Mouse (Mus musculus) G1E-ER4 (cell line): ENCODE results near the gene Golga5. TPM values are rescaled to one million over a fixed set of nuclear protein-coding genes. Genes with fewer than 3 reads are reported as not detected.

Experiments
- GATA1 ChIP-seq: IDR thresholded peaks from one replicate; pipeline ENCODE4 v1.8.0; 2012; ENCODE audit warnings: low read length, inconsistent platforms
- polyA plus RNA-seq: library from polyadenylated mRNA; stranded (reverse); fragments of >175 nt; gene quantifications from 2 replicates; pipeline ENCODE4 v1.2.3, GENCODE M21; 2012

Golga5 gene
- polyA plus RNA-seq, result 6.9 and 8.3 TPM in 2 replicates

DNA sequence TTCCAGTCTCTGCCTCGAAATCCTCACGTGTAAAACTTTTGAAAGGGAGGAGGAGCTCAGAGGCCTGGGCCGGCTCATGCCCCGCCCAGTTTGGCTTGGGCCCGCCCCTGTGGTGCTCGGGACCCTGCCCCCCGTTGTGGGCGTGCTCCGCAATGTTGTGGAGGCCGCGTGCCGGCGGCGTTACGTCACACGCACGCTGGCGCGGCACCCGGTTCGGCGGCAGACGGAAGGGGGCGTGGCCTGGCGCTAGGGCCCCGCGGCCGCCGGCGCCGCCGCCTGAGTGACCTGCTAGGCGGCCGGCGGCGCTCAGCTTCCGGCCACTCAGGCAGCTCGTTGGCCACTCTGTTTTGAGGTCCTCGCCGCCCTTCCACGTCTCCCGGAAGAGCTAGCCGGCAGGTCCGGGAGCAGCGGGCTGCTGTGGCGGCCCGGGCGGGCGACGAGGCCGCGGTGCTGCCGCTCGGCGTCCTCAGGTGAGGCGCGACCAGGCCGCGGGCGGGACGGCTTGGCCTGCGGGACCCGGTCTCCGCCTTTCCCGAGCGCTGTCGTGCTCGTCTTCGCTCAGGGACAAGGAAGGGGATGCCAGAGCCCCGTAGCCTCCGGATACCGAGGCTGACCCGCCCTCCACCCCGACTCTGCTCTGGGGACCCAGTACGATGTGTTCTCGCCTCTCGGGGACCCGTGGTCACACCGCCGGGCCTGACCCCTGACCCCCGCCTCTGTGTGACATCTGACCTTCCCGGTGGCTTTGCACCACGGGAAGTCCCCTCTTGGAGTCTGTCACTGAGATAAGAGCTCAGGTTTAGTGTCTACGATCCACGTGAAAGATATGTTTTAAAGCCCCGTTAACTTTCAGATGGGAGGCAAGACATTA lies at the start of gene Golga5:
Gene Golga5 (plus strand): TSS at position 242 of the 871 bp plus-strand sequence.
- no peak for TF ChIP-seq GATA1

DNA sequence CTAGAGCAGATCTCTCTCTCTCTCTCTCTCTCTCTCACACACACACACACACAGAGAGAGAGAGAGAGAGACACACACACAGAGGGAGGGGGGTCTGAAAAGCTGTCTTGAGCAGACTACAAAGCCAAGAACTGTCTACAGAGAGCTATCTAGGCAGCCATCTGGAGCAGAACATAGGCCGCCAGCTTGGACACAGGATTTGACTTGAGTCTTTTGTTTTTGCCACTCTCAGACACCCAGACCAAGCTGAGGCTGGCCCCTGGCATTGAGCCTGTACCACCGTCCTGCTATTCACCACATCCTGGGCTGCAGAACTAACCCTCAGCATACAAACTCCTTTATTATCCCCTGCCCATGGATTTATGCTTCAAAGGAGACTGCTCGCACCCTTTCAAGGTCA lies 49.4 kb upstream of the Golga5 start:
- no peak for TF ChIP-seq GATA1

GRCm38 (mm10) chr12:102420168-102420890 lies 48.6 kb upstream of the Golga5 start:
- peak; percentile 73 for TF ChIP-seq GATA1

GRCm38 (mm10) chr12:102422065-102422464 lies 46.9 kb upstream of the Golga5 start:
- no peak for TF ChIP-seq GATA1

GRCm38 (mm10) chr12:102422623-102423320 lies 46.2 kb upstream of the Golga5 start:
- no peak for TF ChIP-seq GATA1

DNA sequence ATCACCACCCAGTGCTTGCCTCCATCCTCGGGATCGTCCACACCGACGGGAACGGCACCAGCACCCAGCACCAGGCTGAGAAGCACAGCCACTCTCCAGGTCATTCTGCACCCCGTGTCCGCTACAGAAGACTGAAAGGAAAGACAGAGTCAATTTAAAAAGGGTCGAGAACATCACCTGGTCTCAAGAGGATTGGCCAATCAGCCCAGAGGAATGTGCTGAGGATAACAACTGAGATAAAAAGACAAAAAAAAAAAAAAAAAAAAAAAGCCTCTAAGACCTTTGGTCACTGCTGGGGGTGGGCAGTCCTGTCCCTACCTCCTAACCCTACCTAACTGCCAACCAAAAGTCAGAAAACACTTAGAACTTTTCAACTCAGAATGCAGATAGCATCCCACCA lies 45.3 kb upstream of the Golga5 start:
- TF ChIP-seq GATA1, result no peak

DNA sequence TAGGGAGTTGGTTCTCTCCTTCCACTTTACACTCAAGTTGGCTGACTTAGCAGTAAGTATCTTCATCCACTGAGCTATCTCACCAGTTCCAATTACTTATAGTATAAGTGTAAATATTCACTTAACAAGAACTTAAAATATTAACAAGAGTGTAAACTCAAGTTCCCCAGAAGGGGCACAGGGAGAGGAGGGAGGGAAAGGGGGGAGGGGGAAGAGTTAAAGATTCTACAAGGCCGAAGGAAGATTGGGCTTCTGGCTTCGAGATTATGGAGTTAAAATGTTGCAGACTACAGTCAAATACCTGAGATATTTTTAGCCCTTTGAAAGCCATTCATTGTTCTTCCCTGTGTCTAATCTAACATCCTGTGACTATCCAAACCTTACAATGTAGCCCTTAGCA lies 44.5 kb upstream of the Golga5 start:
- TF ChIP-seq GATA1, result no peak

GRCm38 (mm10) chr12:102425048-102425578 lies 43.8 kb upstream of the Golga5 start:
- no peak for TF ChIP-seq GATA1

GRCm38 (mm10) chr12:102426285-102426684 lies 42.6 kb upstream of the Golga5 start:
- no peak for TF ChIP-seq GATA1

- no peak for TF ChIP-seq GATA1
Measured at GRCm38 (mm10) chr12:102429656-102430055, 39.3 kb upstream of the Golga5 start.

DNA sequence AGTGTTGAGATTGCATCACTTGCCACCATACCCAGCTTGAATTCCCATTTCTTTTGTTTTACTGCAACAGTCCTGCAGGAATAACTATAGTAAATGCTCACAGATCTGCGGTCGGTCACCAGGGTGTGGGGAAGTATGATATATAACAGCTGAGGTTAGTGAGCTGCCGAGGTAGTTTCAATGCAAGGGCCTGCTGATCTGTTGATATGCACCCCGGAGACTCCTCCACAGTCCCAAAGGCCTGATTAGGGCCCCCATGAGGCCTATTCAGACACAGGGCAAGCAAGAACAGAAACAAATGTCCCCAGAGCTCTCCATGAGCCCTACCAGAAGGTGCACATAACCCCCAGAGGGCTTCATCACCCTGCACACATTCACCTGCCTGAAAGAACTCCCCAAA lies 38.7 kb upstream of the Golga5 start:
- TF ChIP-seq GATA1, result no peak

- no peak for TF ChIP-seq GATA1
Measured at GRCm38 (mm10) chr12:102432238-102432637, 36.7 kb upstream of the Golga5 start.

DNA sequence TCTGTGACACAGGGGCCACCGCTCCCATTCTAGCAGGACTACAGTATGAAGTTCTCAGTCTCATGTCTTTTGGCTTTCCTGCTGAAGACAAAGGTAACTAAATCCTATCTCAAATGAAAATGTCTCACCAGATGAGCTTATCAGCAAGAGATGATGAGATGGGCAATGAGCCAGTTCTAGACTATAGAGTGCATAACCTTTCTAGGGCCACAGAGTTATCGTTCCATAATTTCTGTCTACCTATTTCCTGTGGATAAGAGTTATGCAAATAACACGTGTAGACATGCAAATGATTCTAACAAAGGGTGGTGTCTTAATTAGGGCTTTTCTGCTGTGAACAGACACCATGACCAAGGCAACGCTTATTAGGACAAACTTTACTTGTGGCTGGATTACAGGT lies 34.8 kb upstream of the Golga5 start:
- TF ChIP-seq GATA1, result no peak

GRCm38 (mm10) chr12:102436939-102437526 lies 31.9 kb upstream of the Golga5 start:
- TF ChIP-seq GATA1, result no peak

- TF ChIP-seq GATA1, result no peak
Measured at GRCm38 (mm10) chr12:102437952-102438351, 31.0 kb upstream of the Golga5 start.
